Mouse (Mus musculus) heart, postnatal 0 days (tissue): ENCODE measurements around the gene Nox1.
"Not testable (repeated sequence)": the region's sequence is repeated elsewhere in the genome, so short reads cannot be mapped to it uniquely, and the experiment has no call there.

Experiments used
- CTCF ChIP-seq: IDR thresholded peaks from 2 replicates; pipeline ENCODE4 v1.5.1; 2016; ENCODE audit warnings: antibody characterized with exemption, control low read depth, low read depth
- EP300 ChIP-seq: IDR thresholded peaks from 2 replicates; pipeline ENCODE4 v1.6.1; 2016; ENCODE audit warnings: antibody characterized with exemption, low read depth

DNA sequence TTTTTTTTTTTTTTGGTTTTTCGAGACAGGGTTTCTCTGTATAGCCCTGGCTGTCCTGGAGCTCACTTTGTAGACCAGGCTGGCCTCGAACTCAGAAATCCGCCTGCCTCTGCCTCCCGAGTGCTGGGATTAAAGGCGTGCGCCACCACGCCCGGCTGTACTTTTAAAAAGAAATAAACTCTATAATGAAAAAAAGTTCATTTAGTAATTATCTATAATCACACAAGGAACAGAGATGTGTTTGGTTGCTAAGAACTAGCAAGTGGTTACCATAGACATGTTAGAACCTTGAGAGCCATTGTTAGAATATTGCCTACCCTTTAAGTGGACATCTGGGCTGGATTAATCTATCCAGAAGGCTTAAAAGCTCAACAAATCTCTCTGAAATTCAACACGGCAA lies 34.6 kb downstream of the Nox1 start, which contains the start of gene Arl13a:
- TF ChIP-seq CTCF, EP300: not testable (repeated sequence)
